Mouse (Mus musculus) Muller cell, postnatal 12 days (primary cell): ENCODE results near the gene Ndufa4.
A peak's percentile ranks its signal among the peaks of the same experiment; 100 is the strongest.
"Not testable (repeated sequence)": the region's sequence is repeated elsewhere in the genome, so short reads cannot be mapped to it uniquely, and the experiment has no call there.

Source experiments
- DNase-seq: peaks from one replicate; pipeline ENCODE4 v3.0.0-alpha.2; 2015; ENCODE audit errors: inconsistent ontology term

Ndufa4 gene

GRCm38 (mm10) chr6:11907269-11908032 lies at the start of gene Ndufa4, which contains the start of gene Phf14:
TSS of gene Ndufa4 (minus strand) at chr6:11907497.
TSS of gene Phf14 (plus strand) at chr6:11907809.
- peak; percentile 94 for DNase-seq

- no peak for DNase-seq
Measured at GRCm38 (mm10) chr6:11948100-11948499, 40.8 kb upstream of the Ndufa4 start.

- no peak for DNase-seq
Measured at GRCm38 (mm10) chr6:11942089-11942488, 34.8 kb upstream of the Ndufa4 start.

GRCm38 (mm10) chr6:11940895-11941294 lies 33.6 kb upstream of the Ndufa4 start:
- DNase-seq = no peak

GRCm38 (mm10) chr6:11933403-11933802 lies 26.1 kb upstream of the Ndufa4 start:
- DNase-seq = no peak

GRCm38 (mm10) chr6:11927485-11927884 lies 20.2 kb upstream of the Ndufa4 start:
- DNase-seq = no peak

- DNase-seq = peak; percentile 51
Measured at GRCm38 (mm10) chr6:11926082-11926595, 18.8 kb upstream of the Ndufa4 start.

- DNase-seq = peak; percentile 80
Measured at GRCm38 (mm10) chr6:11925496-11926041, 18.3 kb upstream of the Ndufa4 start.

GRCm38 (mm10) chr6:11908170-11908569 lies 873 bp upstream of the Ndufa4 start:
- no peak for DNase-seq

- DNase-seq = no peak
Measured at GRCm38 (mm10) chr6:11906890-11907268, 418 bp downstream of the Ndufa4 start.

GRCm38 (mm10) chr6:11900809-11901310 lies 6.4 kb downstream of the Ndufa4 start:
- no peak for DNase-seq

GRCm38 (mm10) chr6:11875364-11875763 lies 31.9 kb downstream of the Ndufa4 start:
- not testable (repeated sequence) for DNase-seq
